Mouse (Mus musculus) splenic B cell, adult 2 months (primary cell): ENCODE data around the gene Mtx1.

Source experiments
- DNase-seq: peaks from one replicate; pipeline ENCODE4 v3.0.0-alpha.2; 2011; ENCODE audit warnings: low read depth, low spot score
- H3K27me3 ChIP-seq: 2 replicates; pipeline ENCODE4 v1.6.1; 2012; ENCODE audit warnings: mild to moderate bottlenecking, low read length, moderate library complexity, mixed read lengths; ENCODE audit not compliant: control insufficient read depth, poor library complexity, insufficient read depth, severe bottlenecking
- H3K36me3 ChIP-seq: 2 replicates; pipeline ENCODE4 v1.6.1; 2012; ENCODE audit warnings: mild to moderate bottlenecking, low read length, moderate library complexity, mixed read lengths; ENCODE audit not compliant: control insufficient read depth, poor library complexity, insufficient read depth, severe bottlenecking

Mtx1 gene

DNA sequence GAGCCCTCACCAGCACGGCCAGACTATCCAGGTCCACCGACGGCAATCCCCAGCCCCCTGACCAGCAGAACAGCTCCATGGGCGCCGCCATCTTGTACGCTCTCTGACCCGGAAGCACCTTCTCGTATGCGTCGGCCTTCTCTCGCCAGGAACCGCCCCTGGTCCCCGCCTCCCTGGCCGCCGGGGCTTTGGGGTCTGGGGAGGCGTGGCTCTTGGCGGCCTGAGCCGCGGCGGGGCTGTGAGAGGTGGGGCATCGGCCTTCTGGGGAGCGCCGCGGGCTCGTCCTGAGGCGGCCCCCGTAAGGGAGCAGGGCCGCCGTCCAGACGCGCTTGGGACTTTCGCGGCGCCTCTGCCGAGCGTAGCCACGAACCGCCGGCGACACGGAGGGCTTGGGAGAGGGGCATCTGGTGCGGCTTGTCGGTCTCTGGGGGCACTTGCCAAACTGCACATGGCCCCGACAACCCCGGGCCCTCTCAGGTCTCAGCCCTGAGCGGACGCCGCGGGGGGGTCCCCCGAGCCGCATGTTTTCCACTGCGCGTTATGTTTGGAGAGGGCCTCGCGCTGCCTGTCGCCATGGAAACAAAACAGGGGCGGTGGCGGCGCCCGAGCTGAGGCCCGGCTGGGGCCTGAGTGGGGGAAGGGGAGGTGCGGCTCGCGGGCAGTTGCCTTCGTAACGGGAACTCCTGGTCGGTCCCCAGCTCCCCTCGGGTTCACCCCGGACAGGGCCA lies 12.9 kb downstream of the Mtx1 start:
- peak; percentile 97 for DNase-seq
- no peaks in the 10 kb centered on the region for H3K27me3 ChIP-seq

DNA sequence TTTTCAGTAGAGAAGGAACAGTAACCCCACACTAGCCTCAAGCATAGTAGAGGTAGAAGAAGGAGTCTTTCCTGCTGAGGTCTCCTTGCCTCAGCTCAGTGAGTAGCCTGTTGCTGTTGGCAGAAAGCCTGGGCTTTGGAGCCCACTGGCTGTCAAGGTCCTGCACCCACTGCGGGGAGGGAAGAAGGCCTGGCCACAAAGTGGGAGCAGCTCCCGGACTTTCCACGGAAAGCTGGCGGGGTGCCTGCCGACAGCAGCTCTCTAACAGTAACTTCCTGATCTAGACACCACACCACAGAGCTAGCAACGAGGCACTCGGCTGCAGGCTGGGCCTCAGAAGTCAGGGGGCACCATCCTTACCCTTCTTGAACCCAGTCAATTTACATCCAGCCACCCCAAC lies 16.2 kb downstream of the Mtx1 start:
- H3K27me3 ChIP-seq: no peaks in the 10 kb centered on the region
- peaks cover 6% of the 10 kb centered on the region; the same call in 1 of the 2 replicates for H3K36me3 ChIP-seq
- no peak for DNase-seq

More for the DNA sequence above, 12.9 kb downstream of the Mtx1 start:
- H3K36me3 ChIP-seq: peaks cover 3% of the 10 kb centered on the region; the same call in 1 of the 2 replicates

DNA sequence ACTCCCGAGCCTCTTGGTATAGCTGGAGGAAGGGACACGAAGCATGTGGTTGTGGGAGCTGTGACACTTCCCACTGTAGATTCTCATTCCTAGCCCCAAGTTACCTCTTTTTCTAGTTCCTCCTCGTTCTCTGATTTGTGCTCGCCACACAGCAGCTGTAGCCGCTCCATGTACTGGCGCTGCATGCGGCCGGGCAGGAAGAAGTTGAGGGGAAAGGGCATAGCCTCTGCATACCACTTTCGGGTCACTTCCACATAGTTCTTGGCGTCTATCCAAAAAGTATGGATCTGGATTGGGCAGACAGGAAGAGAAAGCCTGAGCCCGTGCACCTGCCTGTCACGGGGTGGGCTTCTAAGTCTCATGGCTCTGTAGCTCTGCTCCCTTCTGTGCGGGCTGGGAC lies 16.7 kb downstream of the Mtx1 start:
- no peak for DNase-seq
- Histone ChIP-seq H3K27me3 (no peaks in the 10 kb centered on the region), H3K36me3 (peaks cover 9% of the 10 kb centered on the region; the same call in 1 of the 2 replicates)

DNA sequence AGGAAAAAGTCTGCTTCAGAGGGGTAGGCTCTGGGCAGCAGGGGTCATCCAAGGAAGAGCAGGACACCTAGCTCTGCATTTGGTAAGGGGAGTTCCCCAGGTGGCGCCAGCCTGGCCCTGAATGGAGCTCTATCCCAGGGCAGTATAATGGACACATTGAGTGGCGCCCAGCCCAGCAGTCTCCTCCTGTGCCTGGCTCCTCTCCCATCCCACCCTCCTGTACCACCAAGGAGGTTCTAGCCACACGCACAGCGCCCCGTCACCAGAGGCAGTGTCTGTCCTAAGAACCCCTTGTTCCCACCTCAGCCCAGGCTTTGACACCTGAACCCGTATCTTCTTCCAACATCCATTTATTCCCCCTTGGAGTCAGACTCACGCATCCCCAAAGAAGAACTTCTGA lies 17.2 kb downstream of the Mtx1 start:
- H3K27me3 ChIP-seq: no peaks in the 10 kb centered on the region
- no peak for DNase-seq
- peaks cover 9% of the 10 kb centered on the region; the same call in 1 of the 2 replicates for H3K36me3 ChIP-seq

DNA sequence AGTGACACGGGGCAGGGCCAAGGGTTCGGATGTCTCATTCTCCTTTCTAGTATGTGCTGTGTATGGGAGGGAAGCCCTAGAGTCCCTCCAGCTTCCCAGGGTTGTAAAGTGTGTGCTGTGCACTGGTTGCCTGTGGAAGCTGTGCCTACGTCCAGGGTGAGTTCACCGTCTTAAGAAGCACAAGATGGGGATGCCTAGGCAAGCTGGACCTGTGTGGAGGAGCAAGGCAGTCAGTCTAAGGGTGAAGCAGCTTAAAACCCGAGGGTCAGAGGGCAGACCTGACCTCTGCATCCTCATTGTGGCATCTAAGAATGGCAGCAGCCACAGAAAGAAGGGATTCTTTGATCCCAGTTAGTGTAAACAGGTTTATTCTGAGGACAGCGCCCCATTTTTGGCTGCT lies 18.2 kb downstream of the Mtx1 start:
- peaks cover 9% of the 10 kb centered on the region; the same call in 1 of the 2 replicates for H3K36me3 ChIP-seq
- DNase-seq: no peak
- no peaks in the 10 kb centered on the region for H3K27me3 ChIP-seq

DNA sequence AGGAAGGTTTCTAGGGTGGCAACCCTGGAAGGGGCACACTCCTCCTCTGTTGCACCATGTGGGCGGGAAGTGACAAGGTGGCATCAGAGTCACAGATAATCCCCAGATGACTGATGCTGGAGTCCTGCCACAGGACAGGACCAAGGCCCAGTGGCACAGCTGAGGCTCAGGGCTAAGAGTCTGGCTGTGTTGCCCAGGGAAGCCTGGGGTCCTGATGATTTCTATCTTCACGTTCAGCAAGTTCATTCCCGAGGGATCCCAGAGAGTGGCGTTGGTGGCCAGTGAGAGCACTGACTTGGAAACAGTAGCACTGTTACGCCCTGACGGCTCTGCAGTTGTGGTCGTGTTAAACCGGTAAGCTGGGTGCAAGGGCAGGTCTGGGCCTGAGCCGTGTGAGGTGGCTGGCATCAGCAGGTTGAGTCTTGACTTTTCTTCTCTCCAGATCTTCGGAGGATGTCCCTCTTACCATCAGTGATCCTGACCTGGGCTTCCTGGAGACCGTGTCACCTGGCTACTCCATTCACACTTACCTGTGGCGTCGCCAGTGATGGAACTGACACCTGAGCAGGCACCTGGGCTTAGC lies 18.7 kb downstream of the Mtx1 start:
- peaks cover 9% of the 10 kb centered on the region; the same call in 1 of the 2 replicates for H3K36me3 ChIP-seq
- no peaks in the 10 kb centered on the region for H3K27me3 ChIP-seq
- DNase-seq: no peak

DNA sequence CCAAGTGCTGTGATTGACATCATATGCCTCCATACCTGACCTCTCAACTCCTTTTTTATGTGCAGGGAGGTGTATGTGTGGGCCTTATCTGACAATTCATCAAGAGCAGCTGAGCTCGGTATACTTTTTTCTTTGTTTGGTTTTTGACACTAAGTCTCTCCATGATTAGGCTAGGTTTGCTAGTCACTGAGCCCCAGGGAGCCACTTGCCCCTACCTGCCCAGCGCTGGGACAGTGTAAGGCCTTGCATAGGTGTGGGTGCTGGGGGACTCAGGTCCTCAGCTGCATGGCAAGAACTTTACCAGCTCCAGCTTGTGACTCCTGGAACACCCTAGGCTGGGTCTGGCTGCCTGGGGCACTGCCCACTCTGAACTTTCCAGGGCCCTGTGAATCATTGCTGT lies 20.2 kb downstream of the Mtx1 start:
- Histone ChIP-seq H3K27me3 (no peaks in the 10 kb centered on the region), H3K36me3 (peaks cover 9% of the 10 kb centered on the region; the same call in 1 of the 2 replicates)
- DNase-seq: no peak

DNA sequence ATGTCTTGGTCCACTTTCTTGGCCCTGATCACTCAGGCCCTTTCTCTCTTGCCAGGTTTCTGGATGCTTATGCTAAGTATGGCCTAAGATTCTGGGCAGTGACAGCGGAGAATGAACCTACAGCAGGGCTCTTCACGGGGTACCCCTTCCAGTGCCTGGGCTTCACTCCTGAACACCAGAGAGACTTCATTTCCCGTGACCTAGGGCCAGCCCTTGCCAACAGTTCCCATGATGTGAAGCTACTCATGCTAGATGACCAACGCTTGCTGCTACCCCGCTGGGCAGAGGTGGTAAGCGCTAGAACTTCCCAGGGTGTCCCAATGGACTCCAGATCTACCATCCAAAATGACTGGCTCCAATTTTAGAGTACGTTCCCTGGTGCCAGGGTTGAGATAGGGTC lies 20.8 kb downstream of the Mtx1 start:
- no peak for DNase-seq
- peaks cover 9% of the 10 kb centered on the region; the same call in 1 of the 2 replicates for H3K36me3 ChIP-seq
- H3K27me3 ChIP-seq: no peaks in the 10 kb centered on the region

DNA sequence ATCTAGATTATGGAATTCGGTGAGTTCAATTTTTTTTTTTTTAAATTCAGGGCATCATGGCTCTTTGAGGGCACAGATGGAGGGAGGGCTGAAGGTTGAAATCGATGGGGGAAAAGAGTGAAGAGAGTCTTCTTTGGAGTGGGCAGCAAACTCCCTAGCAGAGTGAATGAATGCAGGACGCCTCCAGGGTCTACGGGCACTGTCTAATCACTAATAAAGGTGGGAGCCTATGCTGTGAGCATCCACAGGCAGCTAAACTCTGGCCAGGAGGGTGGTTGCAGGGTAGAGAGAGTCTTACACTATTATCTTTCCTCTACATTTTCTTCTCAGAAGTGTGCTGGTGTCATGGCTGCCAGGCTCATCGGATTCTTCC lies 23.8 kb downstream of the Mtx1 start:
- no peak for DNase-seq

DNA sequence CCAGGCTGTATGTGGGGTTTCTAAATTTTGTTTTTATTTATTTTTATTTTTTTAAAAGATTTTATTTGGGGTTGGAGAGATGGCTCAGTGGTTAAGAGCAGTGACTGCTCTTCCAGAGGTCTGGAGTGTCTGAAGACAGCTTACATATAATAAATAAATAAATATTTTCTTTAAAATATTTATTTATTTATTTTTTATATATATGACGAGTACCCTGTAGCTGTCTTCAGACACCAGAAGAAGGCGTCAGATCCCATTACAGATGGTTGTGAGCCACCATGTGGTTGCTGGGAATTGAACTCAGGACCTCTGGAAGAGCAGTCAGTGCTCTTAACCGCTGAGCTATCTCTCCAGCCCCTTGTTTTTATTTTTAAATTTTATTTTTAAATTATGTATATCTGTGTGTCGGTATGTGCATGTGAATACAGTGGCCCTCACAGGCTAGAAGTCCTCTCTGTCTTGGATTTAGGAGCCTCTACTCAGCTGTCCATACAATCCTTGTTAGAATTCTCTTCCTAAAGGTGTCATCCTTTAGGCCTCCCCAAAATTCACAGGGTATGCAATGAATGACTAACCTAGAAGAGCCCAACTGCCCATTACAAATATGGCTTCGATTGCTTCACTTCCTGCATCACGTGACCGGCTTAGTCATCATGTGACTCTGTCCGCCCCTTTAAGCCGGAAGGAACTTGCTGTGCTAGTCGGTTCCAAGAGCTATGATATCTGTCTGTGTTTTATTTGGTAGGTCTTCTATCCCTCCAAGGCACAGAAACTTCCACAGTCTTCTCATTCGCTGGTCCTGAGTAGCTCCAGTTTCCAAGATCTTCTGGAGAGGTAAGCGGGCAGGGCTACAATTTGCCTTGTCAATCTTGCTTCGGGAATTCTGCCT lies 24.4 kb downstream of the Mtx1 start, which contains the start of gene Gba:
Gene Gba (plus strand): TSS at position 676 of the 889 bp plus-strand sequence.
- no peaks in the 10 kb centered on the region for H3K27me3 ChIP-seq
- DNase-seq: peak; percentile 95
- peaks cover 3% of the 10 kb centered on the region; the same call in 1 of the 2 replicates for H3K36me3 ChIP-seq

More for the DNA sequence above, 23.8 kb downstream of the Mtx1 start:
- H3K36me3 ChIP-seq: peaks cover 5% of the 10 kb centered on the region; the same call in 1 of the 2 replicates
- H3K27me3 ChIP-seq: no peaks in the 10 kb centered on the region

DNA sequence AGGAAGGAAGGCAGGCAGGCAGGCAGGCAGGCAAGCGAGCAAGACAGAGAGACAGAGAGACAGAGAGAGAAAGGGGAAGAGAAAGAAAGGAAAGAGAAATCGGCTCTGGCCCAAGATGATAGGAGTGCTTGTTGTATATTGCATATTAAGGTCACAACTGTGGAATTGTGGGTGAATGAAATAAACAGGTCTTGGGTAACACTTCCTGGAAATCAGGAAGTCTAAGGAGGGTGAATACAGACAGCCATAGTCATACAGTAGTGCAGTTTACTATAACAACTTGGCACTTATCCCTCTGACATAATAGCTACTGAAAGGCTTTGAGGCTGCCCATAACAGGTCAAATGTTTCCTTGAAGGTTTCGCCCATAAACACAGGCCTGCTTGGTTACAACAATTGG lies 27.0 kb downstream of the Mtx1 start:
- Histone ChIP-seq H3K36me3 (no peaks in the 10 kb centered on the region; the same call in 1 of the 2 replicates), H3K27me3 (no peaks in the 10 kb centered on the region)
- peak; percentile 32 for DNase-seq

DNA sequence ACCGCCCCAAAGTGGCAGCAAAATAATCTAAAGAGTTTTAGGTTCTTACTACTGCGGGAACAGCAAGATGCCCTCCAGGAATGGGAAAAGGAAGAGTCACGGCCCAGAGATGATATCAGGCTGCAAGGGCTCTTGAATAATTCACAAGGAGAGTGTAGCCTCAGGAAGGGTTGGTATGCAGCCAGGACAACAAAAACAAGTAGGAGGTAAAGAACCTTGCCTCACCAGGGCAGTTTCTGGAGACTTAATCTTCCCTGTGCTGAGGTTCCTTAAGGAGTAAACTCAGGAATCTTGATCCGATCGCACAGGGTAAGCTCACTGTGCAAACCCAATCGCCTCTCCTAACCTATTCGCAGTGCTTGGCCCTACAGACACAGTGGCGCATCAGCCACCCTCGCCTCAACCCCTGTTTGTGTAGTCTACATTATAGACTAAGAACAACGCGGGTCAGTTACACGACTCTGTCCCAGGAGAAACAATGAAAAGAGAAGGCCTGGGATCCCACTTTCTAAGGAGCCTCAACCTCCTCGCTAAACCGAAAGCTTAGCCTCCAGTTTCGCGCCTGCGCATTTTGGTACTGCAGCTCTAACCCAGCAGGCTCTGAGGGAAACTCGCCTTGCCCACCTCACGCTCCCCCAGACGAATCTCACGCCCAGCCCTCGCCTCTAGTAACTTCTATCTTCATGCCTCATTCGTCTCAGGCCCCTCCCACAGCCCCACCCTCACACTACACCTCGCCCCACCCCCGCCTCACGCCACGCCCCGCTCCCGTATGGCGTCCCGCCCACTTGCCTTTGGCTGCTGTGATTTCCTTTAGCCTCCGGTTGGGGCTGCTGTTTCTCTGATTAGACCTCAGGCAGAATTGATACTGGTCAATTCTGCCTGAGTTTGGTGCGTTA lies 30.7 kb downstream of the Mtx1 start:
- DNase-seq: peak; percentile 97
- Histone ChIP-seq H3K36me3 (no peaks in the 10 kb centered on the region), H3K27me3 (no peaks in the 10 kb centered on the region)

DNA sequence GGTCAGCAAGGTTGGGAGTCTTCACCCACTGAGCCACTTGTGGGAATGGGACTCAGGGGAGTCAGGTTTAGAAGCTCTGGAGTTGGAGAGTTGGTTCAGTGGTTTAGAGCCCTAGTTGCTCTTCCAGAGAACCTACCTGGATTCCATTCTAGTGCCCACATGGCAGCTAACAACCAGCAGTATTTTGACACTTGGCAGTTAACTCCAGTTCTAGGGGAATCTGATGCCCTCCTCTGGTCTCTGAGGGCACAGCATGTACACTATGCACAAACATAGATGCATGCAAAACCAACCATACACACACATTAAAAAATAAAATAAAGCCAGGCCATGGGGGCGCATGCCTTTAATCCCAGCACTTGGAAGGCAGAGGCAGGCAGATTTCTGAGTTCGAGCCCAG lies 33.0 kb downstream of the Mtx1 start:
- H3K36me3 ChIP-seq: no peaks in the 10 kb centered on the region
- peak; percentile 69 for DNase-seq
- H3K27me3 ChIP-seq: no peaks in the 10 kb centered on the region

DNA sequence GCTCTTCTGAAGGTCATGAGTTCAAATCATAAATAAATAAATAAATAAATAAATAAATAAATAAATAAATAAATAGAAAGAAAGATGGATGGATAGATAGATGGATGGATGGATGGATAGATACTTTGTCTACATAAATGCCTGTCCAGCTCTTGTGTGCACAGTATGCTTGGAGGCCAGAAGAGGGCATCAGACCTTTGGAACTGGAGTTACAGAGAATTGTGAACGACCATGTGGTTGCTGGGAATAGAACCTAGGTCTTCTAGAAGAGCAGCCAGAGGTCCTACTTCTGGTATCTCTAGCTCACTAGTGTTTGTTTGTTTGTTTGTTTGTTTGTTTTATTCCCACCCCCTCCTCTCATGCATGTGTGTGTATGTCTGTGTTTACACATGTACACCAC lies 33.5 kb downstream of the Mtx1 start:
- Histone ChIP-seq H3K27me3 (no peaks in the 10 kb centered on the region), H3K36me3 (no peaks in the 10 kb centered on the region)
- DNase-seq: no peak
